Mouse (Mus musculus) midbrain, postnatal 0 days (tissue): Measurements from ENCODE around the gene Hs2st1. TPM values are rescaled to one million over a fixed set of nuclear protein-coding genes. Genes with fewer than 3 reads are reported as not detected.

Experiments
- ATAC-seq: fragments of 200-750 bp; cut with Nextera tagmentation; 2 replicates; pipeline ENCODE4 v1.8.0; 2017; ENCODE audit warnings: moderate number of reproducible peaks, mild to moderate bottlenecking, moderate TSS enrichment, moderate library complexity; ENCODE audit not compliant: low FRiP score
- DNase-seq: peaks from one replicate; pipeline ENCODE4 v3.0.0-alpha.2; 2015; ENCODE audit warnings: low spot score
- H3K27ac ChIP-seq: fragments of 300-500 bp; sonication (generic); 2 replicates; pipeline ENCODE4 v1.5.1; 2014; ENCODE audit warnings: low read depth, mild to moderate bottlenecking, low read length, mixed read lengths
- H3K27me3 ChIP-seq: fragments of 300-500 bp; sonication (generic); 2 replicates; pipeline ENCODE4 v1.6.1; 2014; ENCODE audit warnings: low read length, control low read depth, mixed read lengths; ENCODE audit not compliant: insufficient read depth
- H3K36me3 ChIP-seq: fragments of 300-500 bp; sonication (generic); 2 replicates; pipeline ENCODE4 v1.6.1; 2014; ENCODE audit warnings: low read length, control low read depth, mixed read lengths; ENCODE audit not compliant: insufficient read depth
- H3K4me1 ChIP-seq: fragments of 300-500 bp; sonication (generic); 2 replicates; pipeline ENCODE4 v1.6.1; 2014; ENCODE audit warnings: mild to moderate bottlenecking, control low read depth, antibody characterized with exemption, low read length, mixed read lengths; ENCODE audit not compliant: insufficient read depth
- H3K4me2 ChIP-seq: fragments of 300-500 bp; sonication (generic); 2 replicates; pipeline ENCODE4 v1.6.1; 2014; ENCODE audit warnings: low read depth, mild to moderate bottlenecking, low read length, mixed read lengths; ENCODE audit not compliant: poor library complexity, severe bottlenecking
- H3K4me3 ChIP-seq: fragments of 300-500 bp; sonication (generic); 2 replicates; pipeline ENCODE4 v1.5.1; 2014; ENCODE audit warnings: low read depth, mild to moderate bottlenecking, low read length, moderate library complexity
- H3K9ac ChIP-seq: fragments of 300-500 bp; sonication (generic); replicated peaks from 2 replicates; pipeline ENCODE4 v1.6.1; 2014; ENCODE audit warnings: mild to moderate bottlenecking, low read length, moderate library complexity, mixed read lengths; ENCODE audit not compliant: poor library complexity, severe bottlenecking
- H3K9me3 ChIP-seq: fragments of 300-500 bp; sonication (generic); 2 replicates; pipeline ENCODE4 v1.6.1; 2016; ENCODE audit warnings: low read length, control low read depth
- CTCF ChIP-seq: IDR thresholded peaks from 2 replicates; pipeline ENCODE4 v1.5.1; 2016; ENCODE audit warnings: antibody characterized with exemption, mild to moderate bottlenecking
- whole genome bisulfite sequencing: fragments of 180-500 bp; shearing (Covaris S2); extraction: QIAGEN DNeasy Blood & Tissue Kit; methylation state at CpG from one replicate; pipeline ENCODE4 v1.1.7; 2014; 5-methylcytosine and 5-hydroxymethylcytosine counted together
- polyA plus RNA-seq: library from polyadenylated mRNA; unstranded; fragments of >200 nt; fragmentation: Nextera tagmentation; extraction: Ambion mirVana; gene quantifications from 2 replicates; pipeline ENCODE4 v1.2.1, GENCODE M21; 2015
- total RNA-seq: library from RNA; depleted of rRNA; stranded (reverse); fragments of >200 nt; gene quantifications from 2 replicates; pipeline ENCODE4 v1.2.3, GENCODE M21; 2014

Hs2st1 gene
- total and polyA plus RNA-seq, 2 experiments from 2014 or later = 13.4 to 48.5 TPM

GRCm38 (mm10) chr3:144408953-144409352, 161.0 kb downstream of the Hs2st1 start:
- Histone ChIP-seq H3K27ac (no peak overlapping the region), H3K36me3 (no peaks in the 10 kb centered on the region), H3K4me2 (no peak overlapping the region), H3K4me1 (peaks cover 5% of the 10 kb centered on the region; the same call in 1 of the 2 replicates), H3K9me3 (no peaks in the 10 kb centered on the region), H3K4me3 (no peak overlapping the region), H3K27me3 (no peaks in the 10 kb centered on the region), H3K9ac (no peak overlapping the region)
- no peak for DNase-seq
- WGBS = 100% methylated on average over 1 of the region's 1 CpGs
- TF ChIP-seq CTCF = no peak
- ATAC-seq = no peak

DNA sequence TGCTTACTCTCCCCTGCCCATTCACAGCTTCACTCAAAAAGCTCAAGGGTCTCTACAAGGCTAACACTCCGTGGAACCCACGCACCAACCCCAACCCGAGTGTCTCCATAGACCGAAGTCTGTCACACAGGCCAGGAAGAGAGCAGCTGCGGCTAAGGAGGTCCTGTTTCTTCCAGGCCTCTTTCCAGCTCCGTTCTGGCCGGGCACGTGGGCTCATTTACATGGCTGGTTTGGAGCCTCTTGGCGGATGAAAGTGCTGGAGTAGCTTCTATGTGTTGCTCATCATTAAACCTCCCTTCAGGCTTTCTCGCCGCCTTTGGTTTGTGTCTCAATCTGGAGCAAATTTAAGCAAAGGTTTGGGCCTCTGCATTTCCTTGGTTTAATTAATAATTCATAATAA, 164.7 kb downstream of the Hs2st1 start:
- Histone ChIP-seq H3K36me3 (no peaks in the 10 kb centered on the region), H3K4me2 (no peak overlapping the region), H3K9me3 (no peaks in the 10 kb centered on the region), H3K27me3 (no peaks in the 10 kb centered on the region), H3K27ac (no peak overlapping the region), H3K4me1 (no peaks in the 10 kb centered on the region), H3K9ac (no peak overlapping the region), H3K4me3 (no peak overlapping the region)
- 67% methylated on average over 11 of the region's 11 CpGs for WGBS
- no peak for TF ChIP-seq CTCF
- ATAC-seq (no peak), DNase-seq (no peak)

- H3K4me1 ChIP-seq = no peaks in the 10 kb centered on the region
- H3K9me3 ChIP-seq = no peaks in the 10 kb centered on the region
- ATAC-seq (no peak), DNase-seq (no peak)
- no peaks in the 10 kb centered on the region for H3K27me3 ChIP-seq
- H3K4me3 ChIP-seq = no peak overlapping the region
- TF ChIP-seq CTCF = no peak
- H3K27ac ChIP-seq = no peak overlapping the region
- H3K36me3 ChIP-seq = no peaks in the 10 kb centered on the region
- H3K4me2 ChIP-seq = no peak overlapping the region
- no peak overlapping the region for H3K9ac ChIP-seq
- WGBS = 86% methylated on average over 5 of the region's 5 CpGs
These were observed 168.7 kb downstream of the Hs2st1 start for GRCm38 (mm10) chr3:144401292-144401691.

DNA sequence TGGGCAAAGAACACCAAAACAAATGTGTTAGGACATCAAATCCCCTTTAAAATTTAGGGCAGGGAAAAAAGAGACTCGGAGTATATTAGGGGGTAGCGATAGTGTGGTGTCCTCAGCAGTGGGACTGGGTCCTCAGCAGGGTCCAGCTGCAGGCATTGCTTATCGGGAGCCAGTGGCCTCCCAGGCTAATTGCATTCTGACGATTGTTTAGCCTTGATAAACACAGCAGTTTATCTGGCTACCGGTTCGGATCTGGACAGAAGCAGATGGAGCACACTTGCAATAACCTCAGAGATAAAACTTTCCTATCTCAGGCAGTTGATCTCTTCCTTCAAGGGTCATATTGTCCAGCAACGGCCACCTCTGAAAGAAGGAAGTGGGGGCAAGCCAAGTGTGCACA, 169.1 kb downstream of the Hs2st1 start:
- no peaks in the 10 kb centered on the region for H3K36me3 ChIP-seq
- H3K4me2 ChIP-seq = no peak overlapping the region
- H3K4me3 ChIP-seq = no peak overlapping the region
- H3K27me3 ChIP-seq = no peaks in the 10 kb centered on the region
- H3K9me3 ChIP-seq = no peaks in the 10 kb centered on the region
- 82% methylated on average over 7 of the region's 7 CpGs for WGBS
- H3K27ac ChIP-seq = no peak overlapping the region
- no peak overlapping the region for H3K9ac ChIP-seq
- H3K4me1 ChIP-seq = no peaks in the 10 kb centered on the region
- DNase-seq (no peak), ATAC-seq (no peak)
- no peak for TF ChIP-seq CTCF

- Histone ChIP-seq H3K4me3 (no peak overlapping the region), H3K4me1 (no peaks in the 10 kb centered on the region), H3K36me3 (no peaks in the 10 kb centered on the region), H3K27ac (no peak overlapping the region), H3K9me3 (no peaks in the 10 kb centered on the region), H3K27me3 (no peaks in the 10 kb centered on the region), H3K9ac (no peak overlapping the region), H3K4me2 (no peak overlapping the region)
- WGBS = 84% methylated on average over 8 of the region's 8 CpGs
- ATAC-seq (no peak), DNase-seq (no peak)
- no peak for TF ChIP-seq CTCF
These were observed 169.6 kb downstream of the Hs2st1 start for GRCm38 (mm10) chr3:144400374-144400773.

- Histone ChIP-seq H3K27me3 (no peaks in the 10 kb centered on the region), H3K4me2 (peak overlapping the region; percentile 41), H3K4me1 (no peaks in the 10 kb centered on the region), H3K36me3 (no peaks in the 10 kb centered on the region), H3K9ac (no peak overlapping the region), H3K4me3 (peak overlapping the region; percentile 20), H3K9me3 (no peaks in the 10 kb centered on the region), H3K27ac (no peak overlapping the region)
- WGBS = 27% methylated on average over 21 of the region's 21 CpGs
- ATAC-seq (peak; percentile 86), DNase-seq (peak; percentile 94)
- TF ChIP-seq CTCF = peak; percentile 95
These were observed 170.5 kb downstream of the Hs2st1 start for GRCm38 (mm10) chr3:144399358-144400096.
